Mouse (Mus musculus): ENCODE results near the gene Oxgr1.

GRCm38 (mm10) chr14:120075746-120076145 is 33.5 kb upstream of the Oxgr1 start:
- TF ChIP-seq CTCF (IDR thresholded peaks at IDR 0.05) (no peak), POLR2A (IDR thresholded peaks at IDR 0.05; ENCODE audit: insufficient read depth, low read depth, low read length) (no peak), EP300 (IDR thresholded peaks at IDR 0.05; ENCODE audit: insufficient read depth, low read depth, low read length) (no peak)
